ENCODE assay signal across 8 mouse cellular contexts in genomic region chr2:152828011-152828370, GRCm38 (mm10). TPM values are rescaled to one million over a fixed set of nuclear protein-coding genes. Genes with fewer than 3 reads are reported as not detected.
DNase-seq lines count a peak whose midpoint lies in the region; ATAC-seq and TF ChIP-seq lines count a peak whose summit lies in the region.

No protein-coding gene starts in this region.

- H3K4me3 ChIP-seq in heart, postnatal 0 days (ENCODE audit: low read depth, low read length), result peak overlapping the region; percentile 67
- H3K4me3 ChIP-seq in limb, embryonic 12.5 days (replicated peaks), result peak overlapping the region; percentile 68
- H3K4me3 ChIP-seq in small intestine, adult 2 months (ENCODE audit: low read depth, low read length), result peak overlapping the region; percentile 11; the same call in 1 of the 2 replicates

- no peak for ATAC-seq in heart, postnatal 0 days (ENCODE audit: insufficient read depth, low read depth)
- ATAC-seq in limb, embryonic 12.5 days (ENCODE audit: insufficient number of reproducible peaks, insufficient read depth, low FRiP score, low TSS enrichment, low read depth), result no peak

- H3K27ac ChIP-seq in heart, postnatal 0 days (ENCODE audit: low read depth), result peak overlapping the region; percentile 93
- H3K27ac ChIP-seq in limb, embryonic 12.5 days, result peak overlapping the region; percentile 8; the same call in 1 of the 2 replicates
- peak overlapping the region; percentile 91 for H3K27ac ChIP-seq in small intestine, adult 2 months (ENCODE audit: insufficient read depth, low read depth, low read length)

- H3K9me3 ChIP-seq in heart, postnatal 0 days (replicated peaks; ENCODE audit: control insufficient read depth, low read length), result no peaks in the 10 kb centered on the region
- H3K9me3 ChIP-seq in limb, embryonic 12.5 days, result no peaks in the 10 kb centered on the region

- DNase-seq in urinary bladder, postnatal 25 days (ENCODE audit: low spot score), result peak; percentile 22
- no peak for DNase-seq in urinary bladder, adult 2 months (ENCODE audit: low spot score)
- no peak for DNase-seq in heart, postnatal 0 days (ENCODE audit: low spot score)
- DNase-seq in natural killer cell, adult 2 months (ENCODE audit: low spot score in 2 of 2), result no peak
- DNase-seq in left cerebral cortex, postnatal 25 days (ENCODE audit: low spot score in 2 of 2), result no peak
- DNase-seq in spleen, postnatal 36 days (ENCODE audit: low spot score in 2 of 2), result no peak

- H3K27me3 ChIP-seq in heart, postnatal 0 days (ENCODE audit: control insufficient read depth, insufficient read depth, low read length), result no peaks in the 10 kb centered on the region
- H3K27me3 ChIP-seq in limb, embryonic 12.5 days, result no peaks in the 10 kb centered on the region
- no peaks in the 10 kb centered on the region for H3K27me3 ChIP-seq in small intestine, adult 2 months (ENCODE audit: control insufficient read depth, insufficient read depth, low read length)

- WGBS in heart, postnatal 0 days, result 50% methylated on average over 4 of the region's 4 CpGs
- WGBS in limb, embryonic 12.5 days, result 78% methylated on average over 4 of the region's 4 CpGs
- WGBS in small intestine, adult 2 months, result 30% methylated on average over 4 of the region's 4 CpGs

- H3K9ac ChIP-seq in heart, postnatal 0 days (replicated peaks; ENCODE audit: low read depth, low read length), result peak overlapping the region; percentile 75
- peak overlapping the region; percentile 86 for H3K9ac ChIP-seq in limb, embryonic 12.5 days (replicated peaks)

- intact Hi-C loops in left cerebral cortex, postnatal 25 days (cut with DNase I), result no loop called here

- no peak for TF ChIP-seq CTCF in heart, postnatal 0 days (IDR thresholded peaks at IDR 0.05; ENCODE audit: low read depth)
- TF ChIP-seq CTCF in small intestine, adult 2 months (IDR thresholded peaks at IDR 0.05; ENCODE audit: extremely low read depth, insufficient read length, insufficient replicate concordance, low read depth, low read length), result no peak

- H3K4me1 ChIP-seq in heart, postnatal 0 days (ENCODE audit: control insufficient read depth, insufficient read depth), result peaks cover 38% of the 10 kb centered on the region
- H3K4me1 ChIP-seq in limb, embryonic 12.5 days (replicated peaks), result peaks cover 59% of the 10 kb centered on the region
- H3K4me1 ChIP-seq in small intestine, adult 2 months (ENCODE audit: control insufficient read depth, insufficient read depth, insufficient read length, low read length), result peaks cover 33% of the 10 kb centered on the region; the same call in 1 of the 2 replicates

- H3K36me3 ChIP-seq in heart, postnatal 0 days (replicated peaks; ENCODE audit: control insufficient read depth, insufficient read depth, low read length), result peaks cover 27% of the 10 kb centered on the region
- H3K36me3 ChIP-seq in limb, embryonic 12.5 days, result peaks cover 43% of the 10 kb centered on the region; the same call in 1 of the 2 replicates
- peaks cover 1% of the 10 kb centered on the region; the same call in 1 of the 2 replicates for H3K36me3 ChIP-seq in small intestine, adult 2 months (ENCODE audit: control insufficient read depth, insufficient read depth, low read length)

- peak overlapping the region; percentile 71 for H3K4me2 ChIP-seq in heart, postnatal 0 days (ENCODE audit: low read depth, low read length)
- H3K4me2 ChIP-seq in limb, embryonic 12.5 days, result peak overlapping the region; percentile 77

- no peak for TF ChIP-seq POLR2A in small intestine, adult 2 months (IDR thresholded peaks at IDR 0.05; ENCODE audit: low read depth, low read length)

- no peak for TF ChIP-seq EP300 in heart, postnatal 0 days (IDR thresholded peaks at IDR 0.05; ENCODE audit: low read depth)

RNA-seq across cellular contexts. Expression of gene Bcl2l1, which starts 3.5 kb away (rescaled TPM):
- 76.7 and 88.6 TPM in 2 replicates for polyA plus RNA-seq in urinary bladder, adult 2 months (2012; rRNA removed)
- total RNA-seq in heart, postnatal 0 days (2014; rRNA removed; ENCODE audit: low replicate concordance), result 60.9 and 75.6 TPM in 2 replicates
- polyA plus RNA-seq in heart, postnatal 0 days (2015; fragmentation: Nextera tagmentation; extraction: Ambion mirVana), result 34.5 and 35.0 TPM in 2 replicates
- 107 and 110 TPM in 2 replicates for polyA plus RNA-seq in limb, embryonic 12.5 days (2016; fragmentation: Nextera tagmentation; extraction: Ambion mirVana)
- 20.7 and 53.8 TPM in 2 replicates for polyA plus RNA-seq in small intestine, adult 2 months (2012; rRNA removed)
- 100 to 1,000 TPM; 128 to 138 TPM for total RNA-seq in left cerebral cortex, postnatal 25 days (2021)

RNA-seq across cellular contexts. Expression of gene Tpx2, which starts 19.8 kb away (rescaled TPM):
- 3.0 and 3.2 TPM in 2 replicates for polyA plus RNA-seq in urinary bladder, adult 2 months (2012; rRNA removed)
- total RNA-seq in heart, postnatal 0 days (2014; rRNA removed; ENCODE audit: low replicate concordance), result 8.1 and 13.6 TPM in 2 replicates
- polyA plus RNA-seq in heart, postnatal 0 days (2015; fragmentation: Nextera tagmentation; extraction: Ambion mirVana), result 15.0 and 15.1 TPM in 2 replicates
- 110 and 114 TPM in 2 replicates for polyA plus RNA-seq in limb, embryonic 12.5 days (2016; fragmentation: Nextera tagmentation; extraction: Ambion mirVana)
- polyA plus RNA-seq in small intestine, adult 2 months (2012; rRNA removed), result 0.52 and 1.3 TPM in 2 replicates
- total RNA-seq in left cerebral cortex, postnatal 25 days (2021), result 1 to 10 TPM; 1.7 to 2.2 TPM

Comparison
In these comparisons a context has a peak if more than half of its experiments do, and no peak if none do; other contexts are left out.
1. H3K27ac ChIP-seq: peak in every context shown above with its lines; median percentile 93 in heart, postnatal 0 days; 91 in small intestine, adult 2 months; 8 in limb, embryonic 12.5 days.
2. H3K4me3 ChIP-seq: peak in every context shown above with its lines; median percentile 68 in limb, embryonic 12.5 days; 67 in heart, postnatal 0 days; 11 in small intestine, adult 2 months.